Mouse (Mus musculus): ENCODE data around the gene Eif3a. TPM values are rescaled to one million over a fixed set of nuclear protein-coding genes. Genes with fewer than 3 reads are reported as not detected.

Gene Eif3a
- polyA plus RNA-seq, 1 experiment from 2014 or later: 321 TPM

- 100% methylated on average over 1 of the region's 1 CpGs for WGBS (ENCODE audit: missing documents)
- no peaks in the 10 kb centered on the region for H3K36me3 ChIP-seq (ENCODE audit: inconsistent target)
- no peak overlapping the region for H3K4me3 ChIP-seq (ENCODE audit: inconsistent target)
- H3K27ac ChIP-seq: no peak overlapping the region
- no peaks in the 10 kb centered on the region for H3K79me2 ChIP-seq (ENCODE audit: inconsistent target)
Measured at GRCm38 (mm10) chr19:60740560-60740959, 49.9 kb downstream of the Eif3a start.

GRCm38 (mm10) chr19:60731966-60732365, 58.5 kb downstream of the Eif3a start:
- 100% methylated on average over 1 of the region's 1 CpGs for WGBS (ENCODE audit: missing documents)

GRCm38 (mm10) chr19:60731299-60731698, 59.2 kb downstream of the Eif3a start:
- 88% methylated on average over 1 of the region's 1 CpGs for WGBS (ENCODE audit: missing documents)
- no peak overlapping the region for H3K27ac ChIP-seq
- H3K36me3 ChIP-seq (ENCODE audit: inconsistent target): no peaks in the 10 kb centered on the region
- H3K4me3 ChIP-seq (ENCODE audit: inconsistent target): no peak overlapping the region
- H3K79me2 ChIP-seq (ENCODE audit: inconsistent target): no peaks in the 10 kb centered on the region

More at GRCm38 (mm10) chr19:60731966-60732365, 58.5 kb downstream of the Eif3a start:
- Histone ChIP-seq H3K36me3 (ENCODE audit: inconsistent target) (no peaks in the 10 kb centered on the region), H3K27ac (no peak overlapping the region), H3K79me2 (ENCODE audit: inconsistent target) (no peaks in the 10 kb centered on the region), H3K4me3 (ENCODE audit: inconsistent target) (no peak overlapping the region)

- H3K27ac ChIP-seq: no peak overlapping the region
- no peaks in the 10 kb centered on the region for H3K36me3 ChIP-seq (ENCODE audit: inconsistent target)
- no peaks in the 10 kb centered on the region for H3K79me2 ChIP-seq (ENCODE audit: inconsistent target)
- WGBS (ENCODE audit: missing documents): 65% methylated on average over 2 of the region's 2 CpGs
- no peak overlapping the region for H3K4me3 ChIP-seq (ENCODE audit: inconsistent target)
Measured at GRCm38 (mm10) chr19:60730281-60730852, 60.1 kb downstream of the Eif3a start.

GRCm38 (mm10) chr19:60716381-60716780, 74.1 kb downstream of the Eif3a start:
- H3K27ac ChIP-seq: no peak overlapping the region
- no peaks in the 10 kb centered on the region for H3K79me2 ChIP-seq (ENCODE audit: inconsistent target)
- 92% methylated on average over 2 of the region's 2 CpGs for WGBS (ENCODE audit: missing documents)
- H3K36me3 ChIP-seq (ENCODE audit: inconsistent target): no peaks in the 10 kb centered on the region
- no peak overlapping the region for H3K4me3 ChIP-seq (ENCODE audit: inconsistent target)

GRCm38 (mm10) chr19:60712577-60712976, 77.9 kb downstream of the Eif3a start:
- no peaks in the 10 kb centered on the region for H3K79me2 ChIP-seq (ENCODE audit: inconsistent target)
- no peaks in the 10 kb centered on the region for H3K36me3 ChIP-seq (ENCODE audit: inconsistent target)
- no peak overlapping the region for H3K4me3 ChIP-seq (ENCODE audit: inconsistent target)
- no peak overlapping the region for H3K27ac ChIP-seq
- 89% methylated on average over 2 of the region's 2 CpGs for WGBS (ENCODE audit: missing documents)

Other genes with a start within 250 kb of the Eif3a start
- gene Cacul1, start 209.6 kb downstream of the Eif3a start, polyA plus RNA-seq (2018): 52.9 to 82.4 TPM (median 63.5 TPM) in 3 replicates
- 0.25 to 8.6 TPM (median 0.67 TPM) in 3 replicates for gene Nanos1, start 34.7 kb downstream of the Eif3a start, polyA plus RNA-seq (2018)
- gene Fam45a, start 20.9 kb upstream of the Eif3a start, polyA plus RNA-seq (2018): 32.6 to 59.1 TPM (median 48.3 TPM) in 3 replicates
- 1.7 to 2.2 TPM (median 2.1 TPM) in 3 replicates for gene Sfxn4, start 70.8 kb upstream of the Eif3a start, polyA plus RNA-seq (2018)
- 45.1 to 93.5 TPM (median 65.5 TPM) in 3 replicates for gene Prdx3, start 83.9 kb upstream of the Eif3a start, polyA plus RNA-seq (2018)
- 3.2 to 4.0 TPM (median 3.6 TPM) in 3 replicates for gene Grk5, start 99.1 kb upstream of the Eif3a start, polyA plus RNA-seq (2018)

All from macrophage (primary cell).